In the genomic region with DNA sequence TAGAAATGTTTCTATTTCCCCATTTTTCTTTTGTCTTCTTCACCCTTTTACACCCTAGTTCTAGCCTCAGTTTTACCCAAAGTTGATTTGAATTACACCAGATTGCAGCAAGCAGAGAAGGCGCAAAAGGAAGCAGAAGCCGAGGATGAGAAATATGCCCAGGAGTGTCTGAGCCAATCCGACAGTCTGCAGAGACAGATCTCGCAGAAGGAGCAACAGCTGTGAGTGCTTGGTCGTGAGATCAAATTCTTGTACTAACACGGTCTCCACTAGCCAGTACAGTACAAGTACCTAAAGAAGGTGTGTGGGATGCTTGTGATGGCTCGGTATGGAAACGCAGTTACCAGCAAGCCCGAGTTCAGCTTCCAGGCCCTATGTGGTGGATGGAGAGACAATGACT, we compare ENCODE assay signal across 27 mouse cellular contexts. TPM values are rescaled to one million over a fixed set of nuclear protein-coding genes. Genes with fewer than 3 reads are reported as not detected.
DNase-seq lines count a peak whose midpoint lies in the region; ATAC-seq lines count a peak whose summit lies in the region.
"Had no signal": no experiment of that assay in that cellular context is flagged by ENCODE, and none has a peak within 500 bp of the region (broad histone marks: within the 10 kb centered on the region; RNA-seq: fewer than 3 reads in every experiment).

No protein-coding gene starts in this region.

- no peak overlapping the region for H3K27ac ChIP-seq in midbrain, embryonic 11.5 days (ENCODE audit: low read depth, low read length)
- H3K27ac ChIP-seq: embryonic facial prominence, embryonic 12.5 days; embryonic facial prominence, embryonic 15.5 days; gastrocnemius, adult 2 months; heart, embryonic 13.5 days; hindbrain, embryonic 14.5 days; hindbrain, postnatal 0 days had no signal

- H3K4me3 ChIP-seq in midbrain, embryonic 11.5 days (ENCODE audit: low read depth, low read length): no peak overlapping the region
- H3K4me3 ChIP-seq: embryonic facial prominence, embryonic 12.5 days; embryonic facial prominence, embryonic 15.5 days; gastrocnemius, adult 2 months; heart, embryonic 13.5 days had no signal

- no peak overlapping the region for H3K4me2 ChIP-seq in midbrain, embryonic 11.5 days
- H3K4me2 ChIP-seq: embryonic facial prominence, embryonic 12.5 days; embryonic facial prominence, embryonic 15.5 days; heart, embryonic 13.5 days; hindbrain, embryonic 14.5 days had no signal

- no peaks in the 10 kb centered on the region for H3K9me3 ChIP-seq in midbrain, embryonic 11.5 days (ENCODE audit: control insufficient read depth, low read length)
- H3K9me3 ChIP-seq: embryonic facial prominence, embryonic 12.5 days; embryonic facial prominence, embryonic 15.5 days; heart, embryonic 13.5 days had no signal

- ATAC-seq in frontal cortex, adult (ENCODE audit: low TSS enrichment): peak; percentile 31
- ATAC-seq in midbrain, embryonic 11.5 days (ENCODE audit: low FRiP score): no peak
- ATAC-seq: activated CD4-positive, CD25-positive, alpha-beta regulatory T cell, adult 4 months; CD4-positive, CD25-positive, alpha-beta regulatory T cell, adult 4 months; hindbrain, postnatal 0 days; inflammation-experienced regulatory T-cells, adult 6 months had no signal

- no peak overlapping the region for H3K9ac ChIP-seq in midbrain, embryonic 11.5 days (ENCODE audit: low read length)
- H3K9ac ChIP-seq: embryonic facial prominence, embryonic 12.5 days; embryonic facial prominence, embryonic 15.5 days; heart, embryonic 13.5 days; hindbrain, embryonic 14.5 days had no signal

- DNase-seq in frontal cortex, postnatal 25 days (ENCODE audit: low spot score in 2 of 2): no peak
- peak; percentile 54 for DNase-seq in brain, adult 2 months (ENCODE audit: low read depth, low spot score)
- peak; percentile 62 to 83 for DNase-seq in layer of hippocampus, adult 18-20 months (ENCODE audit: low spot score in 2 of 2)
- DNase-seq in layer of hippocampus, adult 9-11 months: peak; percentile 72
- DNase-seq in midbrain, embryonic 11.5 days (ENCODE audit: low spot score, missing footprints): no peak
- DNase-seq in kidney, postnatal 14 days: no peak
- no peak for DNase-seq in right cerebral cortex, adult 2 months (ENCODE audit: low spot score in 2 of 2)
- DNase-seq: adrenal gland, adult 8-10 months; adrenal gland, postnatal 25 days; cerebellum, adult 2 months; cerebellum, adult 9-11 months; cerebellum, postnatal 25 days; gastrocnemius, adult 2 months; gastrocnemius, postnatal 14 days; heart, adult 18-20 months; heart, postnatal 14 days; heart, postnatal 4 days had no signal

- peaks cover 14% of the 10 kb centered on the region for H3K36me3 ChIP-seq in midbrain, embryonic 11.5 days (ENCODE audit: control insufficient read depth, insufficient read depth, low read length)

- H3K4me1 ChIP-seq in midbrain, embryonic 11.5 days (ENCODE audit: control insufficient read depth, insufficient read depth, low read length): no peaks in the 10 kb centered on the region
- H3K4me1 ChIP-seq: embryonic facial prominence, embryonic 12.5 days; embryonic facial prominence, embryonic 15.5 days; heart, embryonic 13.5 days had no signal

- H3K27me3 ChIP-seq in midbrain, embryonic 11.5 days (ENCODE audit: control insufficient read depth, insufficient read depth, low read length): no peaks in the 10 kb centered on the region
- H3K27me3 ChIP-seq: embryonic facial prominence, embryonic 12.5 days; embryonic facial prominence, embryonic 15.5 days; heart, embryonic 13.5 days had no signal

- WGBS in midbrain, embryonic 11.5 days: 91% methylated on average over 9 of the region's 9 CpGs

RNA-seq across cellular contexts. Expression of gene Hnrnph3, which starts 19.5 kb away (rescaled TPM):
- 10 to 100 TPM; 51.5 to 55.5 TPM for total RNA-seq in layer of hippocampus, adult 18-20 months (2021)
- polyA plus RNA-seq in midbrain, embryonic 11.5 days (2014; fragmentation: Nextera tagmentation; extraction: Ambion mirVana): 172 and 174 TPM in 2 replicates

RNA-seq across cellular contexts. Expression of gene Pbld2, which starts 19.6 kb away (rescaled TPM):
- 1 to 10 TPM; 1.7 to 1.9 TPM for total RNA-seq in layer of hippocampus, adult 18-20 months (2021)
- 0.76 and 1.7 TPM in 2 replicates for polyA plus RNA-seq in midbrain, embryonic 11.5 days (2014; fragmentation: Nextera tagmentation; extraction: Ambion mirVana)

RNA-seq across cellular contexts. Expression of gene Rufy2, which starts 24.5 kb away (rescaled TPM):
- total RNA-seq in layer of hippocampus, adult 18-20 months (2021): 10 to 100 TPM; 73.4 to 76.1 TPM
- 21.0 and 23.2 TPM in 2 replicates for polyA plus RNA-seq in midbrain, embryonic 11.5 days (2014; fragmentation: Nextera tagmentation; extraction: Ambion mirVana)

RNA-seq across cellular contexts. Expression of gene Pbld1, which starts 55.4 kb away (rescaled TPM):
- total RNA-seq in layer of hippocampus, adult 18-20 months (2021): under 1 TPM; 0.35 to 0.43 TPM
- polyA plus RNA-seq in midbrain, embryonic 11.5 days (2014; fragmentation: Nextera tagmentation; extraction: Ambion mirVana): 0.73 and 0.96 TPM in 2 replicates
- total RNA-seq: common myeloid progenitor, adult 5-6 weeks had no signal
- polyA plus RNA-seq: activated CD4-positive, CD25-positive, alpha-beta regulatory T cell, adult 4 months had no signal

RNA-seq across cellular contexts. Expression of gene Dna2, which starts 57.7 kb away (rescaled TPM):
- total RNA-seq in layer of hippocampus, adult 18-20 months (2021): 1 to 10 TPM; 1.1 to 1.2 TPM
- polyA plus RNA-seq in midbrain, embryonic 11.5 days (2014; fragmentation: Nextera tagmentation; extraction: Ambion mirVana): 22.0 and 25.2 TPM in 2 replicates

Comparison
In these comparisons a context has a peak if more than half of its experiments do, and no peak if none do; other contexts are left out.
1. DNase-seq: peak in brain, adult 2 months (single experiment), layer of hippocampus, adult 18-20 months (2 of 2) and layer of hippocampus, adult 9-11 months (single experiment); none in frontal cortex, postnatal 25 days (0 of 2), midbrain, embryonic 11.5 days (single experiment), kidney, postnatal 14 days (single experiment) and right cerebral cortex, adult 2 months (0 of 2).